Mouse (Mus musculus) neural tube, embryonic 12.5 days (tissue): ENCODE results near the gene Mpig6b. TPM values are rescaled to one million over a fixed set of nuclear protein-coding genes. Genes with fewer than 3 reads are reported as not detected.

Experiments
- ATAC-seq: fragments of 200-750 bp; cut with Nextera tagmentation; 2 replicates; pipeline ENCODE4 v1.8.0; 2017; ENCODE audit warnings: low read depth, mild to moderate bottlenecking, moderate TSS enrichment, moderate library complexity; ENCODE audit not compliant: low FRiP score
- H3K27ac ChIP-seq: fragments of 300-500 bp; sonication (generic); 2 replicates; pipeline ENCODE4 v1.5.1; 2016
- H3K27me3 ChIP-seq: fragments of 300-500 bp; sonication (generic); replicated peaks from 2 replicates; pipeline ENCODE4 v1.6.1; 2016; ENCODE audit warnings: mild to moderate bottlenecking
- H3K36me3 ChIP-seq: fragments of 300-500 bp; sonication (generic); 2 replicates; pipeline ENCODE4 v1.6.1; 2016; ENCODE audit warnings: mild to moderate bottlenecking
- H3K4me1 ChIP-seq: fragments of 300-500 bp; sonication (generic); 2 replicates; pipeline ENCODE4 v1.6.1; 2016
- H3K4me2 ChIP-seq: fragments of 300-500 bp; sonication (generic); replicated peaks from 2 replicates; pipeline ENCODE4 v1.6.1; 2016; ENCODE audit warnings: mild to moderate bottlenecking
- H3K4me3 ChIP-seq: fragments of 300-500 bp; sonication (generic); 2 replicates; pipeline ENCODE4 v1.5.1; 2016
- H3K9ac ChIP-seq: fragments of 300-500 bp; sonication (generic); 2 replicates; pipeline ENCODE4 v1.6.1; 2016; ENCODE audit warnings: mild to moderate bottlenecking
- H3K9me3 ChIP-seq: fragments of 300-500 bp; sonication (generic); 2 replicates; pipeline ENCODE4 v1.6.1; 2016; ENCODE audit warnings: mild to moderate bottlenecking
- WGBS: fragments of 180-500 bp; shearing (Covaris S2); methylation state at CpG from one replicate; pipeline ENCODE4 v1.1.7; 2016; 5-methylcytosine and 5-hydroxymethylcytosine counted together
- polyA plus RNA-seq: library from polyadenylated mRNA; unstranded; fragments of >200 nt; fragmentation: Nextera tagmentation; extraction: Ambion mirVana; gene quantifications from 2 replicates; pipeline ENCODE4 v1.2.1, GENCODE M21; 2016

The Mpig6b gene
- polyA plus RNA-seq, 1 experiment from 2014 or later = 0.81 TPM

DNA sequence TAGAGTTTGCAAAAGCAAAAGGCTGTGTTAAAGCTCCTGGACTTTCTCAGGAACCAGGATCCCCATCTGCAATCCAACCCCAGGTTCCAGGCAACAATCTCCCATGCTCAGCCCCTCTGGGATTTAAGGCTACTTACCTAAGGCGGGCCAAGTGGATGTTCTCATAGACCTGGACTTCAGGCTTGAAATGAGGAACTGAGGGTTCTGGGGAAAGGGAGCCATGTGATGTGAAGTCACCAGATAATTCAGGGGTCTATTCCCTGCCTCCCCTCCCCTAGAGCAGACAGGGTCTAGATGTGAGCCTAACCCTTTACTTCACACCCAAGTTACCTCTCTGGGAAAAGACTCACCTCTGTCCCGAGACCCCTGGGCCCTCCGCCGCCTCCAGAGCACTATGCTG, 14.7 kb upstream of the Mpig6b start:
- Histone ChIP-seq H3K9me3 (no peaks in the 10 kb centered on the region), H3K4me2 (no peak overlapping the region), H3K27me3 (0 out of 2 replicates have a peak, but pooled peaks cover 2% of the 10 kb centered on the region), H3K27ac (no peak overlapping the region), H3K4me3 (no peak overlapping the region), H3K4me1 (peaks cover 18% of the 10 kb centered on the region), H3K9ac (no peak overlapping the region), H3K36me3 (no peaks in the 10 kb centered on the region)
- no peak for ATAC-seq
- 74% methylated on average over 4 of the region's 4 CpGs for WGBS

DNA sequence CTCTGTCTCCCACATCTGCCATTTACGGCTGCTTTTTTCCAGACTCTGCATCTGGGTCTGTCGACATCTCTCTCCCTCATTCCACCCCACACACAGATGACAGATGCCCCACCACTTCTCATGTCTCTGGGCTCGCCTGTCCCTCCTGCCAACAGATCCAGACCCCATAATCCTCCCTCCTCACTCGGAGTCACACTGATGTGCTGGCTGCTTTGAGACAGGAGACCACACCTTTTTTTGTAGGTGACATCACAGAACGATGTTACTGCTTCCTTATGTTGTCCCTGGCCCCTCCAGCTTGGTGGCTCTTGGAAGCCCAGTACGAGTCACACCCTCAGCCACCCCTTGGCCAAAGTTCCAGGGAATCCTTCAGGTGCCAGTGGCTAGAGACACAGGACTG, 14.3 kb upstream of the Mpig6b start:
- 64% methylated on average over 6 of the region's 6 CpGs for WGBS
- Histone ChIP-seq H3K9ac (no peak overlapping the region), H3K27me3 (0 out of 2 replicates have a peak, but pooled peaks cover 2% of the 10 kb centered on the region), H3K9me3 (no peaks in the 10 kb centered on the region), H3K36me3 (no peaks in the 10 kb centered on the region), H3K4me3 (no peak overlapping the region), H3K4me2 (no peak overlapping the region), H3K4me1 (peaks cover 18% of the 10 kb centered on the region), H3K27ac (no peak overlapping the region)
- ATAC-seq = no peak

- Histone ChIP-seq H3K4me1 (peaks cover 18% of the 10 kb centered on the region), H3K36me3 (no peaks in the 10 kb centered on the region), H3K27ac (no peak overlapping the region), H3K4me2 (no peak overlapping the region), H3K27me3 (0 out of 2 replicates have a peak, but pooled peaks cover 2% of the 10 kb centered on the region), H3K4me3 (no peak overlapping the region), H3K9ac (no peak overlapping the region), H3K9me3 (no peaks in the 10 kb centered on the region)
- 80% methylated on average over 9 of the region's 9 CpGs for WGBS
- ATAC-seq = no peak
These were observed 13.8 kb upstream of the Mpig6b start for GRCm38 (mm10) chr17:35079778-35080177.

- Histone ChIP-seq H3K27ac (no peak within 1 kb of the TSS), H3K4me2 (peak within 1 kb of the TSS; percentile 54)
These were observed 11.8 kb upstream of the Mpig6b start, which contains the start of gene Ly6g6d for GRCm38 (mm10) chr17:35077786-35078233. Ly6g6d (minus strand) TSS chr17:35078065.

GRCm38 (mm10) chr17:35077285-35077684, 11.3 kb upstream of the Mpig6b start:
- H3K9me3 ChIP-seq = no peaks in the 10 kb centered on the region
- no peaks in the 10 kb centered on the region for H3K36me3 ChIP-seq
- H3K4me3 ChIP-seq = peak overlapping the region; percentile 7; the same call in 1 of the 2 replicates
- H3K4me1 ChIP-seq = peaks cover 18% of the 10 kb centered on the region
- peak overlapping the region; percentile 45 for H3K9ac ChIP-seq
- no peak overlapping the region for H3K27ac ChIP-seq
- peak overlapping the region; percentile 54 for H3K4me2 ChIP-seq
- ATAC-seq = no peak
- WGBS = 23% methylated on average over 2 of the region's 2 CpGs
- H3K27me3 ChIP-seq = 0 out of 2 replicates have a peak, but pooled peaks cover 2% of the 10 kb centered on the region

More at GRCm38 (mm10) chr17:35077786-35078233, 11.8 kb upstream of the Mpig6b start, which contains the start of gene Ly6g6d:
- WGBS = 10% methylated on average over 14 of the region's 14 CpGs
- H3K27me3 ChIP-seq = 0 out of 2 replicates have a peak, but pooled peaks cover 2% of the 10 kb centered on the region
- H3K4me1 ChIP-seq = peaks cover 18% of the 10 kb centered on the region
- peak within 1 kb of the TSS; percentile 45 for H3K9ac ChIP-seq
- no peaks in the 10 kb centered on the region for H3K9me3 ChIP-seq
- no peak; the same call in 1 of the 2 replicates for ATAC-seq
- H3K4me3 ChIP-seq = peak within 1 kb of the TSS; percentile 7; the same call in 1 of the 2 replicates
- H3K36me3 ChIP-seq = no peaks in the 10 kb centered on the region

DNA sequence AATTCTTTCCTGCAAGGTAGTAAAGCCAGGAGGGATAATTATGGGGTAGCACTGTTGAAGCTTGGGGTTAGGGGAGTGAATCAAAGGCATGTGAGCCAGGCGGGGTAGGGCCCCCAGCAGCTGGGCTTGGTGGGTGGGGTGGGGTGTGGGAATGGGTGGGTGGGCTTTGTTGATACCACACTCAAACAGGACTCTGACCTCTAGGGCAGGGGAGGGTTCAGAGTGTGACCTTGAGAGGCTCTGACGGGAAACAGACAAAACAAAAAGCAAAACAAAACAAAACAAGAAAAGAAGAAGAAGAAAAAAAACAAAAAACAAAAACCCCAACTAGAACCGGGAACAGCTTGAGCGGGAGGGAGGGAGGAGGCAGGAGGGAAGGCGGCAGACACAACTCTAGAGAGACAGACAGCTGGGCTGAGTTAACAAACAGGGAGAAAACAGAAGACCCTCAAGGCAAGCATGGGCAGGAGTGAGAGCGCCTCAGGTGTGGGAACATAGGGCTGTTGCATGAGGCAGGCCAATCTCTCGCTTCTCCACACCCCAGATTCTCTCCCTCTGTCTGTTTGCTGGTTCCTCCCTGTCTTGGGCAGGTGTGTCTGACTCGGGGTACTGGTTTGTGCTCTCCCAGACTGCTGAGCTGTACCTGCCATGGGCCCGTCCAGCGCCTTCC, 10.7 kb upstream of the Mpig6b start, which contains the start of gene Ly6g6e:
Gene Ly6g6e, plus strand, starts transcription at position 396 of the 670 bp plus-strand sequence.
- ATAC-seq = no peak
- Histone ChIP-seq H3K4me2 (peak within 1 kb of the TSS; percentile 54), H3K27ac (no peak within 1 kb of the TSS), H3K9ac (peak within 1 kb of the TSS; percentile 45), H3K4me3 (peak within 1 kb of the TSS; percentile 7; the same call in 1 of the 2 replicates), H3K36me3 (no peaks in the 10 kb centered on the region), H3K4me1 (peaks cover 18% of the 10 kb centered on the region), H3K9me3 (no peaks in the 10 kb centered on the region), H3K27me3 (0 out of 2 replicates have a peak, but pooled peaks cover 2% of the 10 kb centered on the region)
- WGBS = 26% methylated on average over 10 of the region's 10 CpGs

GRCm38 (mm10) chr17:35074097-35074496, 8.1 kb upstream of the Mpig6b start:
- Histone ChIP-seq H3K9me3 (no peaks in the 10 kb centered on the region), H3K27me3 (0 out of 2 replicates have a peak, but pooled peaks cover 2% of the 10 kb centered on the region), H3K36me3 (no peaks in the 10 kb centered on the region), H3K9ac (no peak overlapping the region), H3K27ac (no peak overlapping the region), H3K4me2 (no peak overlapping the region), H3K4me3 (no peak overlapping the region), H3K4me1 (peaks cover 18% of the 10 kb centered on the region)
- no peak for ATAC-seq
- 44% methylated on average over 17 of the region's 17 CpGs for WGBS

DNA sequence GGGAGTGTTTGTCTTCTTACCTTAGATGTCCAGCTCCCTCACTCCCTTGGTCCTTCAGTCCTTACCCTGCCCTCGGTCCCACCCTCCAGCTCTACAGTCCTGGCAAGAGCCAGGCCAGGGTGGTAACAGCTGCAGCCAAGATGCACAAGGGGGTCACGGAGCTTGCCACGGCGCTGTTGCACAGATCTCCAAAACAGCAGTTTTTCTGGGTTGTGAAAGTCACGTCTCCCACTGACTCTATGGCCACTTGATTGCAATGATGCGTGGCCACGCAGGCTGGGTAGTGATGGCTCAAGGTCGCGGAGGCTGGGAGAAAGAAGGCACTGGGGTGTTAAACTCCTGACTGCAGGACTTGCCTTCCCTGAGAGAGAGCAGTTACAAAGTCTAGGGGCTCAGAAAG, 5.5 kb upstream of the Mpig6b start:
- no peak overlapping the region for H3K4me3 ChIP-seq
- ATAC-seq = no peak
- H3K4me2 ChIP-seq = no peak overlapping the region
- 0 out of 2 replicates have a peak, but pooled peaks cover 1% of the 10 kb centered on the region for H3K4me1 ChIP-seq
- H3K9ac ChIP-seq = no peak overlapping the region
- H3K27me3 ChIP-seq = peaks cover 11% of the 10 kb centered on the region
- H3K36me3 ChIP-seq = no peaks in the 10 kb centered on the region
- H3K27ac ChIP-seq = no peak overlapping the region
- WGBS = 74% methylated on average over 9 of the region's 9 CpGs
- no peaks in the 10 kb centered on the region for H3K9me3 ChIP-seq

DNA sequence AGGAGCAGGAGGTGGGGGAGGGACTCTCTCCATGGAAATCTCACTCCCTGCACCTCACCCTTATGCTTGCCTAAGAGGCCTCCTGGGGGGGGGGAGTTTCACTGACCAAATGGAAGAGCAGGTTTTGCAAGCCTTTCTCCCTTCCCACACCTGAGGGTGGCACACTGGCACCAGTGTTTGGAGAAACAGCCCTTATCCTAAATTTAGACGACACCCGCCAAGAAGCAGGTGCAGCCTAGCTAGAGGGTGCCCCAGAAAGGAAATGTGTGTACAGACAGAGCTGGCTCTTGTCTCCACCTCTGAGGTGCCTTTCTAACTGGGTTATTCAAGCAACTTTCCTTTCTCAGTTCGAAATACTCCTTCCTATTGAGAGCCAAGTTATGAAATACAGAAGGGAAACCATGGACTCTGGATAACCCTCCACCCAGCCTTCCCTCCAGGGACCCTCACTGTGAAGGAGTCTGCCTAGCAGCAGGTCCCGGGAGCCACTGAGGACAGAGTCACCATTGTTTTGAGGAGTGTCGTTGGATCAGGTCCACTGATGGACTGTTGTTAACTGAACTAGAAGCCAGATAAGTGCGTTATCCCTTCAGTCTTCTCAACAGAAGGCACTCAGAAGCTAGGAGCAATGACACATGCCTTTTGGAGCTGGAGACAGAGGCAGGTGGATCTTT, 4.7 kb upstream of the Mpig6b start:
- 58% methylated on average over 6 of the region's 6 CpGs for WGBS
- no peak overlapping the region for H3K4me2 ChIP-seq
- no peak overlapping the region for H3K27ac ChIP-seq
- no peak overlapping the region for H3K4me3 ChIP-seq
- peaks cover 2% of the 10 kb centered on the region; the same call in 1 of the 2 replicates for H3K4me1 ChIP-seq
- no peaks in the 10 kb centered on the region for H3K9me3 ChIP-seq
- peaks cover 16% of the 10 kb centered on the region for H3K27me3 ChIP-seq
- ATAC-seq = no peak
- H3K9ac ChIP-seq = no peak overlapping the region
- no peaks in the 10 kb centered on the region for H3K36me3 ChIP-seq

GRCm38 (mm10) chr17:35068213-35068914, 2.4 kb upstream of the Mpig6b start:
- no peak for ATAC-seq
- no peak overlapping the region for H3K4me2 ChIP-seq
- no peak overlapping the region for H3K27ac ChIP-seq
- peaks cover 16% of the 10 kb centered on the region for H3K4me1 ChIP-seq
- no peaks in the 10 kb centered on the region for H3K9me3 ChIP-seq
- H3K4me3 ChIP-seq = no peak overlapping the region
- 87% methylated on average over 17 of the region's 17 CpGs for WGBS
- peaks cover 1% of the 10 kb centered on the region; the same call in 1 of the 2 replicates for H3K36me3 ChIP-seq
- no peak overlapping the region for H3K9ac ChIP-seq
- peaks cover 26% of the 10 kb centered on the region for H3K27me3 ChIP-seq

- H3K4me1 ChIP-seq = peaks cover 24% of the 10 kb centered on the region
- peaks cover 27% of the 10 kb centered on the region for H3K36me3 ChIP-seq
- ATAC-seq = no peak
- peaks cover 26% of the 10 kb centered on the region for H3K27me3 ChIP-seq
- WGBS = 2% methylated on average over 48 of the region's 48 CpGs
- no peak within 1 kb of the TSS for H3K27ac ChIP-seq
- H3K4me3 ChIP-seq = peak within 1 kb of the TSS; percentile 26
- H3K4me2 ChIP-seq = peak within 1 kb of the TSS; percentile 61
- no peaks in the 10 kb centered on the region for H3K9me3 ChIP-seq
- H3K9ac ChIP-seq = peak within 1 kb of the TSS; percentile 40; the same call in 1 of the 2 replicates
These were observed 735 bp downstream of the Mpig6b start, which contains the start of gene Ly6g6c for GRCm38 (mm10) chr17:35064951-35065947. Ly6g6c (plus strand) TSS chr17:35065388.
